Mouse (Mus musculus) MEL (cell line): Measurements from ENCODE around the gene Rab11fip5. TPM values are rescaled to one million over a fixed set of nuclear protein-coding genes. Genes with fewer than 3 reads are reported as not detected.

Source experiments
- DNase-seq: peaks from one replicate; pipeline ENCODE4 v3.0.0; 2011; ENCODE audit warnings: low read depth, low spot score
- H3K27ac ChIP-seq: 2 replicates; pipeline ENCODE4 v1.5.1; 2012; ENCODE audit warnings: low read depth, mild to moderate bottlenecking, control low read depth, low read length, moderate library complexity; ENCODE audit not compliant: control insufficient read depth
- H3K27me3 ChIP-seq, 2 experiments: fragments of 150-350 bp in 1 of 2; sonication (generic) in 1 of 2; 2 replicates each; pipeline ENCODE4 v1.6.1; 2012; ENCODE audit warnings: low read length in 2 of 2, mild to moderate bottlenecking in 2 of 2, improper control_type of control experiment in 1 of 2, moderate library complexity in 1 of 2; ENCODE audit not compliant: insufficient read depth in 2 of 2, control insufficient read depth in 1 of 2
- H3K36me3 ChIP-seq, 2 experiments: 2 replicates each; pipeline ENCODE4 v1.6.1; 2012 to 2014; ENCODE audit warnings: low read length in 2 of 2, improper control_type of control experiment in 1 of 2, inconsistent platforms in 1 of 2, mild to moderate bottlenecking in 1 of 2; ENCODE audit not compliant: insufficient read depth in 2 of 2, control insufficient read depth in 1 of 2
- H3K4me1 ChIP-seq, 2 experiments: fragments of 150-350 bp in 1 of 2; sonication (generic) in 1 of 2; 2 replicates each; pipeline ENCODE4 v1.6.1; 2012; ENCODE audit warnings: low read length in 2 of 2, improper control_type of control experiment in 1 of 2, mild to moderate bottlenecking in 1 of 2; ENCODE audit not compliant: insufficient read depth in 2 of 2, control insufficient read depth in 1 of 2
- H3K4me3 ChIP-seq, 2 experiments: fragments of 150-350 bp in 1 of 2; sonication (generic) in 1 of 2; 2 replicates each; pipeline ENCODE4 v1.5.1; 2012; ENCODE audit warnings: low read depth in 2 of 2, low read length in 2 of 2, mild to moderate bottlenecking in 2 of 2, moderate library complexity in 2 of 2, control low read depth in 1 of 2, improper control_type of control experiment in 1 of 2; ENCODE audit not compliant: control insufficient read depth in 1 of 2, insufficient read depth in 1 of 2
- H3K79me2 ChIP-seq: 2 replicates; pipeline ENCODE4 v1.6.1; 2012; ENCODE audit warnings: mild to moderate bottlenecking, low read length, moderate library complexity; ENCODE audit not compliant: control insufficient read depth, poor library complexity, insufficient read depth
- H3K9ac ChIP-seq: 2 replicates; pipeline ENCODE4 v1.6.1; 2012; ENCODE audit warnings: low read depth, mild to moderate bottlenecking, control low read depth, low read length, moderate library complexity; ENCODE audit not compliant: control insufficient read depth, poor library complexity, severe bottlenecking
- H3K9me3 ChIP-seq: fragments of 150-350 bp; sonication (generic); replicated peaks from 2 replicates; pipeline ENCODE4 v1.6.1; 2012; ENCODE audit warnings: mild to moderate bottlenecking, low read length, improper control_type of control experiment, moderate library complexity; ENCODE audit not compliant: insufficient read depth
- EP300 ChIP-seq, 2 experiments: IDR thresholded peaks; 2 replicates each; pipeline ENCODE4 v1.6.1; 2011; ENCODE audit warnings: improper control_type of control experiment in 2 of 2, low read length in 2 of 2, low read depth in 1 of 2, mild to moderate bottlenecking in 1 of 2
- ETS1 ChIP-seq: IDR thresholded peaks from 2 replicates; pipeline ENCODE4 v1.6.1; 2012; ENCODE audit warnings: low read depth, mild to moderate bottlenecking, inconsistent platforms, low read length, improper control_type of control experiment, moderate library complexity
- JUND ChIP-seq: IDR thresholded peaks from 2 replicates; pipeline ENCODE4 v1.6.1; 2011; ENCODE audit warnings: low read depth, mild to moderate bottlenecking, improper control_type of control experiment, low read length
- KAT2A ChIP-seq: conservative IDR thresholded peaks from 2 replicates; pipeline ENCODE4 v1.6.1; 2012; ENCODE audit warnings: low read depth, low read length, improper control_type of control experiment, inconsistent platforms
- MAFK ChIP-seq: IDR thresholded peaks from 2 replicates; pipeline ENCODE4 v1.6.1; 2011; ENCODE audit warnings: low read depth, mild to moderate bottlenecking, low read length, improper control_type of control experiment, borderline replicate concordance
- MAZ ChIP-seq: IDR thresholded peaks from 2 replicates; pipeline ENCODE4 v1.6.1; 2012; ENCODE audit warnings: low read depth, mild to moderate bottlenecking, inconsistent platforms, low read length, improper control_type of control experiment
- MYB ChIP-seq: IDR thresholded peaks from 2 replicates; pipeline ENCODE4 v1.6.1; 2011; ENCODE audit warnings: mild to moderate bottlenecking, low read depth, low read length, improper control_type of control experiment
- MYC ChIP-seq: IDR thresholded peaks from 2 replicates; pipeline ENCODE4 v1.6.1; 2011; ENCODE audit warnings: low read depth, mild to moderate bottlenecking, low read length, improper control_type of control experiment, moderate library complexity
- POLR2A ChIP-seq, 2 experiments: IDR thresholded peaks; 2 replicates each; pipeline ENCODE4 v1.6.1; 2011 to 2012; ENCODE audit warnings: low read length in 2 of 2, mild to moderate bottlenecking in 2 of 2, control low read depth in 1 of 2, improper control_type of control experiment in 1 of 2, low read depth in 1 of 2, moderate library complexity in 1 of 2; ENCODE audit not compliant: control insufficient read depth in 1 of 2, insufficient read depth in 1 of 2, poor library complexity in 1 of 2
- POLR2AphosphoS2 ChIP-seq: IDR thresholded peaks from 2 replicates; pipeline ENCODE4 v1.6.1; 2011; ENCODE audit warnings: low read length, improper control_type of control experiment
- SIN3A ChIP-seq: IDR thresholded peaks from 2 replicates; pipeline ENCODE4 v1.6.1; 2012; ENCODE audit warnings: low read length, improper control_type of control experiment, inconsistent platforms
- TAL1 ChIP-seq: IDR thresholded peaks from 2 replicates; pipeline ENCODE4 v1.6.1; 2012; ENCODE audit warnings: mild to moderate bottlenecking, inconsistent platforms, low read length, moderate library complexity, mixed read lengths
- TCF12 ChIP-seq: IDR thresholded peaks from 2 replicates; pipeline ENCODE4 v1.6.1; 2014; ENCODE audit warnings: low read depth, mild to moderate bottlenecking, inconsistent platforms, low read length, improper control_type of control experiment, moderate library complexity
- ZKSCAN1 ChIP-seq: IDR thresholded peaks from 2 replicates; pipeline ENCODE4 v1.6.1; 2012; ENCODE audit warnings: low read depth, mild to moderate bottlenecking, inconsistent platforms, low read length, improper control_type of control experiment, moderate library complexity
- ZNF384 ChIP-seq: IDR thresholded peaks from 2 replicates; pipeline ENCODE4 v1.6.1; 2012; ENCODE audit warnings: low read depth, mild to moderate bottlenecking, inconsistent platforms, low read length, improper control_type of control experiment
- polyA plus RNA-seq, 2 experiments: library from polyadenylated mRNA; stranded (reverse) in 1 of 2; unstranded in 1 of 2; fragments of >175 nt in 1 of 2; fragments of >200 nt in 1 of 2; gene quantifications; 2 replicates each; pipeline versions ENCODE4 v1.2.1 to v1.2.4; 2012; ENCODE audit warnings: low replicate concordance in 2 of 2, low read depth in 1 of 2; ENCODE audit not compliant: insufficient read length in 2 of 2, insufficient read depth in 1 of 2, missing spikeins in 1 of 2
- total RNA-seq: library from RNA; depleted of rRNA; stranded (reverse); fragments of 300-350 nt; gene quantifications from 2 replicates; pipeline ENCODE4 v1.2.3, GENCODE M21; 2012

The Rab11fip5 gene
- total and polyA plus RNA-seq, 3 experiments, result 3.3 to 8.5 TPM; not detected in 1

DNA sequence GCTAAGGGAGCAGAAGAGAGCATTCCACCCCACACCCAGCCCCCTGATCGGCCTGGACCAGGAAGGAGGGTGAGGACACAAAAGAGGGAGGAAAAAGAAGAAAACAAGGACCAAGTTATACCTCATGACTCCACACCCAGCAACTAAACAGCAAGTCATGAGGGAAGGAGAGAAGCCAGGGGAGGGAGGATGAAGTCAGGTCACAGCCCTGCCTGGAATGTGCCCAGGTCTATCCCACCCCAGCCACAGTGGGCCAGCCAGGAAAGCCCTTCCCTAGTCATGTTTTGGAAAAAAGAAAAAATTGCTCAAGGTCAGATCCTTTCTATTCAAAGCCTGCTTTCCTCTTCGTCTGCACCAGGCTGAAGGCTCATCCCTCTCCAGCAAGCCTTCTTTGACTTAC lies 1.9 kb downstream of the Rab11fip5 start:
- peaks cover 0 to 20% of the 10 kb centered on the region in 2 experiments; a peak in 2 of 4 replicates for H3K36me3 ChIP-seq

DNA sequence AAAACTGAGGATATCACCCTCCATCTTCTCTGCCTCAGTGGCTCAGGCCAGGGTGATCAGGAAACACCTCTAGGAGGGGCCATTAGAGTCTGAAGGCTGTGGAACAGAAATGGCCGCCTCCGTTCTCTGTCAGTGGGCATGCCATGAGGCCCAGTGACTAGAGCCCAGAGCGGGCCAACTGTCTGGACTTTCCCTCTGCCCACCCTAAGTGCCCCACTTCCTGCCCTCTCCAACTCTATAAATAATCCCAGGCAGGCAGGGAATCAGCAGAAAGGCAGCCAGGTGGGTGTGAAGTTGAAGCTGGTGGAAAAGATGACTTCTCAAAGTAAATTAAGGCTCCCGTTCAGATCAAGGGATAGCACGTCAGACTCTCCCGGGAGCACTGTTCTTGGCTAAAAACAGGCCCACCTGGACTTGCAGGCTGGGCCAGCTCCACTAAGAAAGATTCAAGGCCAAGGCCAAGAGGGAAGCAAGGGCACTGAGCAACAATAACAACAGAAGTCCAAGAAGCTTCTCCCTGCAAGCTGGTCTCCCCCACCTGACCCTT lies 2.5 kb downstream of the Rab11fip5 start:
- H3K27ac ChIP-seq, result no peak overlapping the region
- peaks cover 0 to 15% of the 10 kb centered on the region in 2 experiments; a peak in 2 of 4 replicates for H3K36me3 ChIP-seq
- DNase-seq, result no peak
- peaks cover 11 to 34% of the 10 kb centered on the region in 2 experiments for H3K4me1 ChIP-seq
- H3K4me3 ChIP-seq, result no peak overlapping the region
- no peaks in the 10 kb centered on the region for H3K79me2 ChIP-seq
- no peak overlapping the region for H3K9ac ChIP-seq
- no peak for TF ChIP-seq KAT2A
- no peak for TF ChIP-seq MYB
- no peak for TF ChIP-seq MYC
- TF ChIP-seq ETS1, result no peak
- H3K27me3 ChIP-seq, result no peaks in the 10 kb centered on the region
- H3K9me3 ChIP-seq, result no peaks in the 10 kb centered on the region

More for the DNA sequence above, 1.9 kb downstream of the Rab11fip5 start:
- Histone ChIP-seq H3K9ac (no peak overlapping the region), H3K4me3 (no peak overlapping the region), H3K79me2 (no peaks in the 10 kb centered on the region), H3K9me3 (no peaks in the 10 kb centered on the region), H3K4me1 (peaks cover 9 to 33% of the 10 kb centered on the region in 2 experiments), H3K27ac (no peak overlapping the region), H3K27me3 (no peaks in the 10 kb centered on the region)
- TF ChIP-seq JUND (no peak), SIN3A (no peak), ZNF384 (no peak), POLR2A (IDR thresholded peaks at IDR 0.05; ENCODE audit: control insufficient read depth in 1 of 2, insufficient read depth in 1 of 2, low read depth in 1 of 2, low read length in 2 of 2, poor library complexity in 1 of 2) (no peak), ZKSCAN1 (no peak)
- DNase-seq, result no peak

DNA sequence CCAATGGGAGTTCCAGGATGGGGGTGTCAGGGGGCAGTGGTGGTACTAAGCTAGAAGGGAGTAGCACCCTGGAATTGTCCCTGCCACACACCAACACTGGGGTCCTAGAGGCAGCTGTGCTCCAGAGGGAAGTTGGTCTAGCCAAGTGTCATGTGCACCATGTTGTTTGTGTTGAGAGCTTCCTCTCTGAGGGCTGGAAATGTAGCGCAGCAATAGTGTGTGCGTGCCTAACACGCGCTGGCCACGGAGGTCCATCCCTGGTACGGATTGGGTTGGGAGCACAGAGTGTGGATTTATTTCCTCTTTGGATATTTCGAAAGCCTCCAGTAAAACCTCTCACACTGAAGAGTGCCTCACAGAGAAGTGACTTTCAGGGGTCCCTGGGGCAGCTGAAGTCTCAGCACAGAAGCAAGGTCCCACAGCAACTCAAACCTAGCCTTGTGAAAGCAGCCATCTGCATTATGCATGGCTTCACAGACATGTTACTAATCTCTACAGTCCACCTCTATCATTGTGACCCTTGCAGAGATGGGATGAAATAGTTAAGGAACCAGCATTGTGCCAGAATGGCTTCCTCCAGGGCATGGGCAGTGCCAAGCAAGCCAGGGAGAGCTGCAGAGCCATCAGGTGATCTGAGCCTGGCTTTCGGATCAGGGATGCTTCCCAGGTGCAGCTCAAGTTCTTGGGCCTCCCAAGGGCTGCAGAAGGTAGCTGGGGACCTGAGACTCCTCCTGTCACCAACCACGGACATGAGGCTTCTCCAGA lies 3.6 kb downstream of the Rab11fip5 start:
- DNase-seq, result no peak
- no peak for TF ChIP-seq TCF12
- no peak for TF ChIP-seq EP300 (IDR thresholded peaks at IDR 0.05; ENCODE audit: low read depth in 1 of 2, low read length in 2 of 2)
- no peak for TF ChIP-seq TAL1
- no peak for TF ChIP-seq MAFK
- TF ChIP-seq MAZ, result no peak
- no peak for TF ChIP-seq POLR2A (IDR thresholded peaks at IDR 0.05; ENCODE audit: control insufficient read depth in 1 of 2, insufficient read depth in 1 of 2, low read depth in 1 of 2, low read length in 2 of 2, poor library complexity in 1 of 2)
- no peak for TF ChIP-seq POLR2AphosphoS2
- Histone ChIP-seq H3K4me1 (peaks cover 16 to 36% of the 10 kb centered on the region in 2 experiments), H3K27ac (no peak overlapping the region), H3K9ac (no peak overlapping the region), H3K27me3 (no peaks in the 10 kb centered on the region), H3K36me3 (peaks cover 0 to 15% of the 10 kb centered on the region in 2 experiments; a peak in 2 of 4 replicates), H3K9me3 (no peaks in the 10 kb centered on the region), H3K4me3 (no peak overlapping the region), H3K79me2 (no peaks in the 10 kb centered on the region)
